Mouse (Mus musculus) ovary, adult 2 months (tissue): ENCODE data around the gene Calr3. TPM values are rescaled to one million over a fixed set of nuclear protein-coding genes. Genes with fewer than 3 reads are reported as not detected.

Source experiments
- polyA plus RNA-seq: library from polyadenylated mRNA; depleted of rRNA; stranded (reverse); fragments of >200 nt; gene quantifications from 2 replicates; pipeline ENCODE4 v1.2.3, GENCODE M21; 2012; rRNA removed

Calr3 gene
- polyA plus RNA-seq: 0.41 and 0.86 TPM in 2 replicates

DNA sequence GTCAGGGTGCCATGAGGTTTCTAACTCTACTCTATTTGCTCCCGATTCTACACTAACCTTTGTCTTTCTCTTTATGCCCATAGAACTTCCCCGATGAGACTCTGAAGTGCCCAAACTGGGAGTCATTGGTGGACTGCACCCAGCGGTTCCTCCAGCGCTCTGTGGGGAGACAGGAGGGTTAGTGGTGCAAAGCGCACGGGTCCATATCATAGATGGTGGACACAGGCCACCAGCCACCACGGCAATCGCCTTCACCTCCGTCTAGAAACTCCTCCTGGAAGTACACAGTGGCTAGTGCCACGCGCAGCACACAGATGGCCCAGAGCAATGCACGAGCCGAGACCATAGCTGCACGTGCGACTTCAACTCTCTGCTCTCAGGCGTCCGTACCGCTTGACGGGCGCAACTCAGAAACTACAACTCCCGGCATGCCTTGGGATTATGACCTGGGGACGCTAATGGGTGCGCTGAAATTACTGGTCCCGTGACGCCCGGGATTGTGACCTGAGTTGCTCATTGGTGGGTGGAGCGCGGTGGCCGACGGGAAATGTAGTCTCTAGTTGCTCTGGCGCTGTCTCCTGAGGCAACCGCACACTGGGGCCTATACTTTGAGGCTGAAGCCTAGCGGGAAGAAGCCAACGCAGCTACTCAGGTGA is at the start of gene Calr3, which contains the start of gene 1700030K09Rik:
Gene Calr3, minus strand, starts transcription at position 533 of the 656 bp plus-strand sequence.
Gene 1700030K09Rik, plus strand, starts transcription at position 543 of the 656 bp plus-strand sequence.

DNA sequence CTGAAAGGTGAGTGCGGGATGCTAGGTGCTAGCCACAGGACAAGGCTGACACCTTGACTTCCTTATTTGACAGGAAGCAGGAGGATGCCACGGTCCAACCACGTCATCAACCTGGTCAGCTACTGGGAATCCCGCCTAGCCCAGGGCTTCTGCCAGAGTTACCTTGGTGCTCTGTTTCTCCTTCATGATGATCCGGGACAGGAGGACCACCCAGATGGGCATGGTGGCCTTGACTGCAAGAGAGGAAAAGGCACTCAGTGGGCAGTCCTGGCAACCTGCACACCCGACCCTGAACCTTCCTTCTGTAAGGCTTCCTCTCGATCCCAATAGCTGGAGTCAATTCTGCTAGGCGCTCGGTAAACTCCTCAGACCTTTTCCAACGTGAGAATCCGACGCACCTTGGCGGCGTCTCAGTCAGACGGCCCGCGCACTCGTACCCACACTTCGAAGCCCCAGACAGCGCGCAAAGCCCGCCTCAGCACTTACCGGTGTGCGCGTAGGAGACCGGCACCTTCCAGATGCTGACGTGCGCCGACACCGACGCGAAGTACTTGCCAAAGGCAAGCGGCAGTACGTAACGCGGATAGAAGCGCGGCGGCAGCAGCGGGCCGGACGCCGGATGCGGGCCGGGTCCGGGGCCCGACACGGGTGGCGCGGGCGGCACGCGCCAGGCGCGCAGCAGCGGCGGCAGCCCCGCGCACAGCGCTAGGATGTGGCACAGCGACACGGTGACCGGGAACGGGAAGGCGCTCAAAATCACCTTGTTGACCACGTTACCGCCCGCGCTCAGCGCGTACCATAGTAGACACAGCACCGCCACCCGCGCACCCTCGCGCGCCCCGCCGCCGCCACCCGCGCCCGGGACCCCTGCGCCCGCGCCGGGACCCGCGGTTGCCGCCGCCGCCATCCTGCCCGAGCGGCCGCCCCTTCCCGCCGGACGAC is 48.3 kb upstream of the Calr3 start, which contains the start of gene Slc35e1:
Gene Slc35e1, minus strand, starts transcription at position 935 of the 942 bp plus-strand sequence.

DNA sequence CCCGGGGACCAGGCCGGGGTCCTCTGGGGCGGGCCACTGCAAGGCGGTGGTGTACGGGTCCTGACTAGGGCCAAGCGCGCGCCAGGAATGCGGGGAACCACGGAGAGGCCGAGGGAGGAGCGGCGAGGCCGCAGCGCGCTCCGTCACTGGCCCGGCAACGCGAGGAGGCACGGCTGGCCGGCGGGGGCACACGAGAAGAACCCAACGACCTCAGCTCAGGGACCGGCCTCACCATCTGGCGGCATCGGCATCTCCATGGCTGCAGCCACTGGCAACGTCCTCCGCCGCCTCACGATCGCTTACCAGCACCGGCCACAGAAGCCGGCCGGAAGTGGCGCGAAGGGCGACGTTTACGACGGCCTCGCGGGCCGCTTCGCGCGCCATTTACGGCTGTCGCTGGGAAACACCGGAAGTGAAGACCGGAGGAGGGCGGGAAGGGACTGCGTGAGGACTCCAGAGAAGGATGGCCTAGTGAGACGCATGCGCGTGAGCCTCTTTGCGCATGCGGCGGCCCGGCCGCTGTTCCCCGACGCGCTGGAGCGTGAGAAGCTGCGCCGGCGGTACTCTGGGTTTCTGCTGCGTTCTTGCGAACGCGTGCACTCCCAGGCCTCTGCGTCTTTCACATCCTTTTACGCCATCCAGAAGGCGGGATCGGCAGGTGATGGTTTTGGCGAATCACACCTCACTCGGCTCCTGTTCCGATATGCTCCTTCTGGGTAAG is 31.3 kb upstream of the Calr3 start, which contains the start of gene Cherp:
Gene Cherp, minus strand, starts transcription at position 401 of the 721 bp plus-strand sequence.

GRCm38 (mm10) chr8:72421362-72422335 is 22.0 kb downstream of the Calr3 start, which contains the start of gene Eps15l1:
Gene Eps15l1, minus strand, starts transcription at chr8:72421460.

Other genes with a start within 250 kb of the Calr3 start
- 0.41 TPM in 1 of 2 replicates, not detected in the other for gene Cib3, start 231.0 kb downstream of the Calr3 start, polyA plus RNA-seq
- not detected in 2 replicates for gene Gm11034, start 230.2 kb downstream of the Calr3 start, polyA plus RNA-seq
- 33.0 and 50.7 TPM in 2 replicates for gene Fam32a, start 224.1 kb downstream of the Calr3 start, polyA plus RNA-seq
- 102 and 137 TPM in 2 replicates for gene Ap1m1, start 203.9 kb downstream of the Calr3 start, polyA plus RNA-seq
- 1.5 and 1.7 TPM in 2 replicates for gene Gm10282, start 138.6 kb downstream of the Calr3 start, polyA plus RNA-seq
- 63.9 and 91.3 TPM in 2 replicates for gene Klf2, start 124.8 kb downstream of the Calr3 start, polyA plus RNA-seq
- 51.1 and 52.0 TPM in 2 replicates for gene Eps15l1, start 22.4 kb downstream of the Calr3 start, polyA plus RNA-seq
- gene 1700030K09Rik, start within 50 bp of the Calr3 start, polyA plus RNA-seq: 15.3 and 15.7 TPM in 2 replicates
- 59.9 and 80.5 TPM in 2 replicates for gene Cherp, start 31.4 kb upstream of the Calr3 start, polyA plus RNA-seq
- 88.6 and 92.3 TPM in 2 replicates for gene Slc35e1, start 48.7 kb upstream of the Calr3 start, polyA plus RNA-seq
- 31.9 and 33.3 TPM in 2 replicates for gene Med26, start 104.4 kb upstream of the Calr3 start, polyA plus RNA-seq
- 39.8 and 43.6 TPM in 2 replicates for gene Smim7, start 127.2 kb upstream of the Calr3 start, polyA plus RNA-seq
- 53.7 and 58.2 TPM in 2 replicates for gene Tmem38a, start 128.2 kb upstream of the Calr3 start, polyA plus RNA-seq
- 2.1 and 2.4 TPM in 2 replicates for gene Nwd1, start 202.8 kb upstream of the Calr3 start, polyA plus RNA-seq